Mouse (Mus musculus) ES-E14 (cell line): ENCODE data around the gene Ltb4r2. TPM values are rescaled to one million over a fixed set of nuclear protein-coding genes. Genes with fewer than 3 reads are reported as not detected.

ENCODE experiments used
- DNase-seq: peaks from one replicate; pipeline ENCODE4 v3.0.0-alpha.2; 2013; ENCODE audit warnings: low read depth, low spot score
- H3K27ac ChIP-seq: 2 replicates; pipeline ENCODE4 v1.5.1; 2012; ENCODE audit warnings: low read depth, mild to moderate bottlenecking, low read length, moderate library complexity, mixed read lengths; ENCODE audit not compliant: poor library complexity, insufficient read depth, severe bottlenecking
- H3K36me3 ChIP-seq: 2 replicates; pipeline ENCODE4 v1.6.1; 2012; ENCODE audit warnings: mild to moderate bottlenecking, low read length, moderate library complexity, mixed read lengths; ENCODE audit not compliant: control insufficient read depth, poor library complexity, insufficient read depth, severe bottlenecking
- H3K4me1 ChIP-seq, 2 experiments: fragments of 150-350 bp in 1 of 2; sonication (generic) in 1 of 2; 2 replicates each; pipeline ENCODE4 v1.6.1; 2012; ENCODE audit warnings: low read length in 2 of 2, mild to moderate bottlenecking in 1 of 2, mixed read lengths in 1 of 2; ENCODE audit not compliant: control insufficient read depth in 2 of 2, insufficient read depth in 2 of 2, poor library complexity in 1 of 2
- H3K4me3 ChIP-seq, 2 experiments: fragments of 150-350 bp in 1 of 2; sonication (generic) in 1 of 2; 2 replicates each; pipeline ENCODE4 v1.5.1; 2012; ENCODE audit warnings: low read length in 2 of 2, low read depth in 1 of 2, mild to moderate bottlenecking in 1 of 2, mixed read lengths in 1 of 2; ENCODE audit not compliant: insufficient read depth in 1 of 2, poor library complexity in 1 of 2, severe bottlenecking in 1 of 2
- H3K9ac ChIP-seq: 2 replicates; pipeline ENCODE4 v1.6.1; 2012; ENCODE audit warnings: low read depth, mild to moderate bottlenecking, low read length, mixed read lengths; ENCODE audit not compliant: poor library complexity, insufficient read depth, severe bottlenecking
- H3K9me3 ChIP-seq: fragments of 150-350 bp; sonication (generic); 2 replicates; pipeline ENCODE4 v1.6.1; 2012; ENCODE audit warnings: low read depth, mild to moderate bottlenecking, low read length; ENCODE audit not compliant: control insufficient read depth, insufficient read depth
- CHD2 ChIP-seq: IDR thresholded peaks from 2 replicates; pipeline ENCODE4 v1.6.1; 2014; ENCODE audit warnings: mild to moderate bottlenecking, low read depth, low read length, inconsistent platforms
- HCFC1 ChIP-seq: IDR thresholded peaks from 2 replicates; pipeline ENCODE4 v1.6.1; 2012; ENCODE audit warnings: low read length, inconsistent platforms, borderline replicate concordance; ENCODE audit not compliant: insufficient read depth
- MAFK ChIP-seq: IDR thresholded peaks from 2 replicates; pipeline ENCODE4 v1.6.1; 2014; ENCODE audit warnings: mild to moderate bottlenecking, low read depth, low read length, inconsistent platforms; ENCODE audit not compliant: insufficient read depth
- ZC3H11A ChIP-seq: IDR thresholded peaks from 2 replicates; pipeline ENCODE4 v1.6.1; 2012; ENCODE audit warnings: low read depth, mild to moderate bottlenecking, inconsistent platforms, low read length, borderline replicate concordance
- ZNF384 ChIP-seq: IDR thresholded peaks from 2 replicates; pipeline ENCODE4 v1.6.1; 2012; ENCODE audit warnings: low read depth, low read length, inconsistent platforms
- in situ Hi-C, 2 experiments: fragments of 600-800 bp; cut with MboI; formaldehyde crosslinking; loops; one replicate each; pipeline ENCODE4 v1.15.1; 2025; ENCODE audit warnings: low sequenced_read_pairs in 2 of 2, inconsistent platforms in 1 of 2; ENCODE audit not compliant: unreplicated experiment in 2 of 2
- total RNA-seq: library from RNA; depleted of rRNA; stranded (reverse); fragments of 300-350 nt; gene quantifications from 2 replicates; pipeline ENCODE4 v1.2.3, GENCODE M21; 2012

The Ltb4r2 gene
- total RNA-seq, 1 experiment, result 1.5 TPM

DNA sequence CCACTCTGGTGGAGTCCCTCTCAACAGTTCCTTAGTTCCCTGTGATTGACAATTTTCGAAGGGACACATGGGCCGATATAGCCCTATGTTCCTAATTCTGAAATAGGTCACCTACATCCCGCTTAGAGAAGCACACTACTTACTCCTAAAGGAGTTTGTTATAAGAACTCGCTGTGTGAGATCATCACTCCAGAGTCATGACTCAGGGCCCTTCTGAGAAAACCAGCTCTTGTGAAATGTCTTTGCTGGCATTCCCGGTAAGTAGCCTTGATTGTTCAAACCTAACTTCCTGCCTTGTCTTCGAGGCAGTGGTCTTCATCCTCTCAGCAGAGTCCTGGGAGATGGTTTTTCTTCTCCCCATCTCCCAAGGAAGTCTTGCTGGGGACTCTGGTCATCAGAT, 7.3 kb downstream of the Ltb4r2 start:
- TF ChIP-seq MAFK (no peak), ZNF384 (no peak), ZC3H11A (no peak), HCFC1 (no peak), CHD2 (no peak)
- no peak overlapping the region for H3K27ac ChIP-seq
- H3K9me3 ChIP-seq, result no peaks in the 10 kb centered on the region
- in situ Hi-C loops, result no loop called here
- no peaks in the 10 kb centered on the region for H3K36me3 ChIP-seq
- H3K9ac ChIP-seq, result no peak overlapping the region
- H3K4me1 ChIP-seq, result peaks cover 0 to 3% of the 10 kb centered on the region in 2 experiments; a peak in 1 of 4 replicates
- no peak overlapping the region for H3K4me3 ChIP-seq
- DNase-seq, result no peak

DNA sequence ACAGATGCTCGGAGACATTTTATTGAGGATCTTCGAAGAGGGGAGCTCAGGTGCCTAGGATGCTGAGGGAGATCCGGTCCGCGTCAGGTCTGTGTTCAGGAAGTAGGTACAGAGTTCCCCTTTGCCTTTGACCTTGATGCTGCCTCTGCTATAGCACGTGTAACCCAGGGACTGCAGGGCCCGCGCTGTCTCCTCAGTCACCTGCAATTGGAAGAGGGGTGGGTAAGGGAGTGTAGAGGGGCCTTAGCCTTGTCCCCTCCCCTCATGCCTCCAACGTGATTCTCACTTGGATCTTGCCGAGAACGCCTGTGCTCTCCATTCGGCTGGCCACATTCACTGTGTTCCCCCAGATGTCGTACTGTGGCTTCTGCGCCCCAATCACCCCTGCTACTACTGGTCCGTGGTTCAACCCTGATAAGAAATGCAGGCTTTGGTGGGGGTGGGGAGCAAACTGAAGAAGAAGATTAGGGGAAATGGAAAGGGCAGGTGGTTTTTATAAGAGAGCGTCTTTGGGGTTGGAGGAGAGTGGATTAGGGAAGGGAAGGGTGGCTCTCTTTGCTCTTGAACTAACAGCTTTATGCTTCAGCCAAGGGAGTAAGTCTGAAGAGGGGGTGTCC, 8.0 kb downstream of the Ltb4r2 start:
- peaks cover 0 to 3% of the 10 kb centered on the region in 2 experiments; a peak in 1 of 4 replicates for H3K4me1 ChIP-seq
- DNase-seq, result no peak
- H3K9me3 ChIP-seq, result no peaks in the 10 kb centered on the region
- in situ Hi-C loops, result no loop called here
- no peak overlapping the region for H3K9ac ChIP-seq
- H3K27ac ChIP-seq, result no peak overlapping the region
- no peaks in the 10 kb centered on the region for H3K36me3 ChIP-seq
- no peak overlapping the region for H3K4me3 ChIP-seq
- TF ChIP-seq HCFC1 (no peak), ZNF384 (no peak), ZC3H11A (no peak), CHD2 (no peak), MAFK (no peak)

DNA sequence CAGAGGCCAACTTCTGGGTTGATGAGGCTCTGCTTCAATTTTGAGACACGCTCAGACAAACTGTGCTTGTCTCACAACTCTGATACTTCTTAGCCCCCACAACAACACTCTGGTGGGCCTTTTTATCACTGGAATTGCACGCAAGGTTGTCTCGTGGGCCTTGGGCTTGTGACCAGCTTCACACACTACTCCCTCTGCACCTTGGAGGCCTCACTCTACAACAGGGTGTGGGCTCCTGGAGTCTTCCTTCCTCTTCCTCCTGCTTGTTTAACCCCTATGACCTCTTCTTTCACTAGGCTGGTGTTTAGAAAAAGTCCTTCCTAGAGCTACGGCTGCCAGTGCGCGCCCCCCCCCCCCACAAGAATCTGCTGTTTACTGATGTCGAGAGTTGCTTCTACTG, 15.5 kb downstream of the Ltb4r2 start:
- in situ Hi-C loops, result no loop called here
- TF ChIP-seq ZNF384 (no peak), ZC3H11A (no peak), MAFK (no peak), HCFC1 (no peak), CHD2 (no peak)
- no peak overlapping the region for H3K9ac ChIP-seq
- H3K4me1 ChIP-seq, result peaks cover 0 to 7% of the 10 kb centered on the region in 2 experiments; a peak in 1 of 4 replicates
- H3K36me3 ChIP-seq, result no peaks in the 10 kb centered on the region
- DNase-seq, result no peak
- no peak overlapping the region for H3K4me3 ChIP-seq
- H3K27ac ChIP-seq, result no peak overlapping the region
- no peaks in the 10 kb centered on the region for H3K9me3 ChIP-seq

DNA sequence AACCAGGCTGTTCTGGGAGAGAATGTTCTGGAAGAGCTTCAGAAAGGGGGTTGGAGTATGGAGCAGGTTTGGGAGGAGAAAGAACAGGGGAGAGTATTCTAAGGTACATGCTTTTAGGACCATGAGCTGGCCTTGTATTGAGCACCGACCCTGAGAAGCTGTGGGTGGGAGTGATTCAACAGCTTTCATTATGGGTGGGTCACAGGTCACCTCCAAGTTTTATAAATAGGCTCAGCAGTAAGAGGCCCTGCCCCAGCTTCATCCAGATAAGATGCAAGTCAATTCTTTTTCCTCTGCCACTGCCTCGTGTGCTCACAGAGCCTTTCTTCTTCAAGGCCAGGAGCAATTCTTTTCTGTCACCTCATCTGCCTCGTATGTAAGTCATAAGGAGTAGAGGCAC, 15.9 kb downstream of the Ltb4r2 start:
- TF ChIP-seq CHD2 (no peak), MAFK (no peak), ZNF384 (no peak), ZC3H11A (no peak), HCFC1 (no peak)
- Histone ChIP-seq H3K9me3 (no peaks in the 10 kb centered on the region), H3K36me3 (no peaks in the 10 kb centered on the region), H3K4me1 (peaks cover 0 to 7% of the 10 kb centered on the region in 2 experiments; a peak in 1 of 4 replicates), H3K4me3 (no peak overlapping the region), H3K9ac (no peak overlapping the region), H3K27ac (no peak overlapping the region)
- no peak for DNase-seq
- in situ Hi-C loops, result no loop called here

DNA sequence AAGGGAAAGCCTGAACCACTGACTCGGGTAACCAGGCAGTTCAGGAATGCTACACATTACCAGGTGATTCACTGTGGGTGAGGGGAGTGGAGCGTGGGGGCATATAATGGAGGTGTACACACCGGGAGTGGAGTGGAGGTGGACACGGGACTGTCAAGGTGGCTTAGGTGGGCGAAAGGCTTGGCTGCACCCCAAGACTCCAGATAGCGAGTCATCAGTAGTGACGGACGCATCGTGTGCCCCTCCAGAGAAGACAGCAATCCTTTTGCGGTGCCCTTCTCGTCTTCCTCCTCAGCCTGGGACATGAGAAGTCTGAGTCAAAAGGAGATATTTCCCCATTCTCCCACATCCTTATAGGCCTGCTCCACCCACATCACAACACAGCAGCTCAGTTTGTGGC, 16.6 kb downstream of the Ltb4r2 start:
- TF ChIP-seq HCFC1 (no peak), ZNF384 (no peak), CHD2 (no peak)
- in situ Hi-C loops, result no loop called here
- H3K4me3 ChIP-seq, result no peak overlapping the region
- H3K9me3 ChIP-seq, result no peaks in the 10 kb centered on the region
- peaks cover 0 to 7% of the 10 kb centered on the region in 2 experiments; a peak in 1 of 4 replicates for H3K4me1 ChIP-seq
- H3K36me3 ChIP-seq, result no peaks in the 10 kb centered on the region
- no peak overlapping the region for H3K9ac ChIP-seq
- no peak overlapping the region for H3K27ac ChIP-seq
- no peak for DNase-seq
